Mouse (Mus musculus): ENCODE data around the gene Dtx2. TPM values are rescaled to one million over a fixed set of nuclear protein-coding genes. Genes with fewer than 3 reads are reported as not detected.

Dtx2 gene
- 100 to 1,000 TPM in 2 of 26 experiments, 10 to 100 TPM in 23, 1 to 10 TPM in 1; 7.0 to 116 (median 33.1) TPM for total RNA-seq (2018; cell fraction: chromatin; rRNA removed)
- total RNA-seq (2018; cell fraction: cytosol; rRNA removed): 10 to 100 TPM in 21 of 26 experiments, 1 to 10 TPM in 5; 7.6 to 49.8 (median 26.9) TPM
- 10 to 100 TPM in 24 of 26 experiments, 1 to 10 TPM in 2; 6.1 to 96.6 (median 29.1) TPM for total RNA-seq (2018; cell fraction: nucleus; rRNA removed)
- polyA plus RNA-seq (2018): 7.6 to 10.1 TPM (median 9.4 TPM) in 3 replicates

DNA sequence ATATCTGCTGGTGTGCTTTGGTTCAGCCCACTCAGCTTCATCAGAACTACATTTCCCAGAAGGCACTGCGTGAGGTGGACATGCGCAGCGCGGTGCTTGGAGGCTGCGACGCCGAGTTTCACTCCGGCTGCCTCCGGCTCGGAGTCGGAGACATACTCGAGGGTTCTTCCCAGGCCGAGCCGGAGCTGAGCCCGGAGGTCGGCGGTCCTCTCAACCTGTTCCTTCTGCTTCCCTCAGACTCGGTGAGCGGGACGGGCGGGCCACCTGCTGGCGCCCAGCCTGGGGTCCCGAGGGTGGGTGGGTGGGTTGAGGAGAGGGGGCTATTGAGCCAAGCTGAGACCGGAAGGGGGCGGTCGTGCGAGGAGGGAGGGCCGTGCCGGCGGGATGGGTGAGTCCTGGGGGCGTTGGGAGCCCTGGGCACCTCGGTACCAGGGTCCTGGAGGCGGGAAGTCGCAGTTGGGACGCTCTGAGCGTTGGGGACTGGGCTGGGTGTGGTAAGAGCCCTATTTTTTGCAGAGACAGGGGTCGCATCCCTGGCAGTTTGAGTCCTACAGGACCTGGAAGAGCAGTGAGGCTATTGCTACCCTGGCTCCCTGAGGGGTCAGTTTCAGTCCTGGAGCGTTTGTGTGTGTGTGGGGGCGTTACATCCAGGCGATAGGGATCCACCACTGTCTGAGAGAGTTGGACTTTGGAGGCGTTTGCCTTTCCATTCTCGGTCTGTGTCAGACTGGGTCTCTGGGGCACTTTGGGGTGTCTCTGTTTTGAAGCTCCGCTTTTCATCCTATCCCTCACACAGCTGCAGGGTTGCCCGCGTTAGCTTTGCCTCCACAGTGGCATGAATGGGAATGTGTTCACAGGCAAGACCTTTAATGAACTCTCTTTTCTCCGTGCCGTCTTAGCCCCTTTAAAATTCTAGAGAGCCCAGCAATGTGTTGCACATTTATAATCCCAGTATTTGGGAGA lies at the start of gene Dtx2:
Gene Dtx2, plus strand, starts transcription at position 76 of the 963 bp plus-strand sequence.
- Histone ChIP-seq H3K79me2 (ENCODE audit: inconsistent target) (peaks cover 17% of the 10 kb centered on the region; the same call in 1 of the 2 replicates), H3K4me3 (ENCODE audit: inconsistent target) (peak within 1 kb of the TSS; percentile 68), H3K36me3 (ENCODE audit: inconsistent target) (peaks cover 7% of the 10 kb centered on the region), H3K27ac (peak within 1 kb of the TSS; percentile 25)
- WGBS (ENCODE audit: missing documents): 2% methylated on average over 47 of the region's 47 CpGs

DNA sequence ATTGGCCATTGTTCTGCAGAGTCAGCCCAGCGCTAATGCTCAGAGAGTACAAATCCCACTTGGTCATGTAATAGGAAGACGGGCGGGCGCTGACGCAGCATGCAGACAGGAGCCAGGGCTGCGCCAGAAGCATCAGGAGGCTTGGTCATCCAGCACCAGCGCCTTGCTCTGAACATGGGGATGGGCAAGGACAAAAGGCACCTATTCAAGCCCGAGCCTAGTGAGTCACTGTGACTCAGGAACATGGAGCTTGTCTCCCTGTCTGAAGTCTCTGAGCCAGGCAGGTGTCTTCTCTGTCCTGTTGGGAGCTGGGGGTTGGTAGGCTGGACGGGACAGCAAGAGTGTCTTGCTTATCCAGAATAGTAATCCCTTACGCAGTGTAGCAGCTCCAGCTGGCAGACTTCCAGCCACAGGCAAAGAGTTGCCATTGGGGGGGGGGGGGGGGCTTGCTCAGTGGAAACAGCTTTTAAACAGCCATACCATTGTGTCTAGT lies 48.6 kb upstream of the Dtx2 start:
- H3K27ac ChIP-seq: no peak overlapping the region
- WGBS (ENCODE audit: missing documents): 92% methylated on average over 8 of the region's 10 CpGs
- no peaks in the 10 kb centered on the region for H3K36me3 ChIP-seq (ENCODE audit: inconsistent target)
- no peak overlapping the region for H3K4me3 ChIP-seq (ENCODE audit: inconsistent target)
- no peaks in the 10 kb centered on the region for H3K79me2 ChIP-seq (ENCODE audit: inconsistent target)

DNA sequence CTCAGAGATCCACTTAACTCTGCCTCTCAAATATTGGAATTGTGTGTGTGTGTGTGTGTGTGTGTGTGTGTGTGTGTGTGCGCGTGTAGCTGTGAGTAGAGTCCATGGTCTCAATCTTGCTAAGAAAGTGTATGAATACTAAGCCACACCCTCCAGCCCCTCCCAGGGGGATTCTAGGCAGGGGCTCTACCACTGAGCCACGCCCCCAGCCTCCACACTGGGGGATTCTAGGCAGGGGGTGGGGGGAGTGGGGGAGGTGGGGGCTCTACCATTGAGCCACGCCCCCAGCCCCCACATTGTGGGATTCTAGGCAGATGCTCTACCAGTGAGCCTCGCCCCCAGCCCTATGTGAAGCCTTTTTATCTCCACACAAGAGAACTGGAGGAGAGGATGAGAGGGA lies 48.0 kb upstream of the Dtx2 start:
- WGBS (ENCODE audit: missing documents): 94% methylated on average over 5 of the region's 5 CpGs

DNA sequence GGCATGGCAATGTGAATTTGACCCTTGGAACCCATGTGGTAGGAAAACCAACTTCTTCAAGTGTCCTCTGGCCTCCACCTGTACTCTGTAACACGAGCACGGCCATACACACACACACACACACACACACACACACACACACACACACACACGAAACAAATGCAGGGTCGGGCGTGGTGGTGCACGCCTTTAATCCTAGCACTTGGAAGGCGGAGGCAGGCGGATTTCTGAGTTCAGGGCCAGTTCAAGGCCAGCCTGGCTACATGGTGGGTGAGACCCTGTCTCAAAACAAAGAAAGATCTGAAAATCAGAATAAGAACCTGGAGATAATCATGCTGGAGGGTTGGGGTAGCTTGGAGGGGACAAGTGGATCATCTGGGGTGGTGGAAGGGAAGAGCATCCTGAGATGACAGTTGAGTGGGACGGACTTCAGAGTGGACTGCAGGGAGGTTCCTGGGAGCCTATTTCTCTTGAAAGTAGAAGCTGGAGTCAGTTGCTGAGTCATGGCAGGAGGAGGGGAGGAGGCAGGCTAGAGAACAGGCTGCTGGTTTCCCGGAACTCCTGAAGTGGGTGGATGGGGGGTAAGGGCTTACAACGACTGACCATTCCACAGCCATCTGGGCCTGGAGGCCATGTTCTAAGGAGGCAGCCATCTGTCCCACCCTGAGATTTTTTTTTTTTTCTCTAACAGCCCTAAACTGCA lies 43.7 kb upstream of the Dtx2 start:
- Histone ChIP-seq H3K36me3 (ENCODE audit: inconsistent target) (no peaks in the 10 kb centered on the region), H3K4me3 (ENCODE audit: inconsistent target) (no peak overlapping the region), H3K27ac (peak overlapping the region; percentile 48), H3K79me2 (ENCODE audit: inconsistent target) (no peaks in the 10 kb centered on the region)
- 74% methylated on average over 11 of the region's 11 CpGs for WGBS (ENCODE audit: missing documents)

More for the DNA sequence above, 48.0 kb upstream of the Dtx2 start:
- H3K79me2 ChIP-seq (ENCODE audit: inconsistent target): no peaks in the 10 kb centered on the region
- no peak overlapping the region for H3K4me3 ChIP-seq (ENCODE audit: inconsistent target)
- no peaks in the 10 kb centered on the region for H3K36me3 ChIP-seq (ENCODE audit: inconsistent target)
- H3K27ac ChIP-seq: no peak overlapping the region

DNA sequence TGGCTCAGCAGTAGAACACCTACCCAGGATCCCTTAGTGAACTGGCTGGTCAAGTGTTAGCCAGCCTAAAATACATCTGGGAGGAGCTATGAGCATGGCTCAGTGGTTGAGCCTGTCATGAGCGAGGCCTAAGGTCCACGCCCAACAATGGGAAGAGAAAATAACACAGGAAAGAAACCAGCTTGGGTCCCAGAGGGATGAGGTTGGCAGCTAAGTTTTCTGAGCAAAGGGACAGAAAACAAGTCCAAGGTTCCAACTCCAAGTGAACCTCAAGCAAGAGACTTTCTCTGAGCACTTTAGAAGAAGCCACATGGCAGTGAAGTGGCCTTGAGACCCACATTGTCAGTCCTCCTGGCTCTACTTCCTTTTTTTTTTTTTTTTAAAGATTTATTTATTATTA lies 42.9 kb upstream of the Dtx2 start:
- Histone ChIP-seq H3K4me3 (ENCODE audit: inconsistent target) (no peak overlapping the region), H3K79me2 (ENCODE audit: inconsistent target) (no peaks in the 10 kb centered on the region), H3K27ac (peak overlapping the region; percentile 48), H3K36me3 (ENCODE audit: inconsistent target) (no peaks in the 10 kb centered on the region)
- WGBS (ENCODE audit: missing documents): 83% methylated on average over 2 of the region's 2 CpGs

DNA sequence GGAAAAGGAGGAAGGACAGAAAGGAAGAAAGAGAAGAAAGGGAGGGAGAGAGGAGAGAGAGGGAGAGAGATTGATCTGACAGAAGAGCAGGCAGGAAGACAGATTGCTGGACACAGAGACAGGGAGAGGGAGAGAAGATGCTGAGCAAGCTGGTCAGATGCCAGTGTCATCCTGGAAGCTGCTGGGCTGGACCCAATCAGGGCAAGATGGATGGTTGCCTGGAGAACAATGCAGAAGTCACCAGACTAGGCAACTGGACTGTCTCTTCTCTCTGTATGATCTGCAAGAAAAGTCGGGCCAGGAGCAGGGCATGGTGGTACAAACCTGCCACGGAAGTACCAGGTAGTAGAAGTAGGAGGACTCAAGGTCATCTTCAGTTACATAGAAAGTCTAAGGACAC lies 41.8 kb upstream of the Dtx2 start:
- Histone ChIP-seq H3K79me2 (ENCODE audit: inconsistent target) (no peaks in the 10 kb centered on the region), H3K36me3 (ENCODE audit: inconsistent target) (no peaks in the 10 kb centered on the region), H3K27ac (peak overlapping the region; percentile 33), H3K4me3 (ENCODE audit: inconsistent target) (no peak overlapping the region)
- 100% methylated on average over 1 of the region's 2 CpGs for WGBS (ENCODE audit: missing documents)

DNA sequence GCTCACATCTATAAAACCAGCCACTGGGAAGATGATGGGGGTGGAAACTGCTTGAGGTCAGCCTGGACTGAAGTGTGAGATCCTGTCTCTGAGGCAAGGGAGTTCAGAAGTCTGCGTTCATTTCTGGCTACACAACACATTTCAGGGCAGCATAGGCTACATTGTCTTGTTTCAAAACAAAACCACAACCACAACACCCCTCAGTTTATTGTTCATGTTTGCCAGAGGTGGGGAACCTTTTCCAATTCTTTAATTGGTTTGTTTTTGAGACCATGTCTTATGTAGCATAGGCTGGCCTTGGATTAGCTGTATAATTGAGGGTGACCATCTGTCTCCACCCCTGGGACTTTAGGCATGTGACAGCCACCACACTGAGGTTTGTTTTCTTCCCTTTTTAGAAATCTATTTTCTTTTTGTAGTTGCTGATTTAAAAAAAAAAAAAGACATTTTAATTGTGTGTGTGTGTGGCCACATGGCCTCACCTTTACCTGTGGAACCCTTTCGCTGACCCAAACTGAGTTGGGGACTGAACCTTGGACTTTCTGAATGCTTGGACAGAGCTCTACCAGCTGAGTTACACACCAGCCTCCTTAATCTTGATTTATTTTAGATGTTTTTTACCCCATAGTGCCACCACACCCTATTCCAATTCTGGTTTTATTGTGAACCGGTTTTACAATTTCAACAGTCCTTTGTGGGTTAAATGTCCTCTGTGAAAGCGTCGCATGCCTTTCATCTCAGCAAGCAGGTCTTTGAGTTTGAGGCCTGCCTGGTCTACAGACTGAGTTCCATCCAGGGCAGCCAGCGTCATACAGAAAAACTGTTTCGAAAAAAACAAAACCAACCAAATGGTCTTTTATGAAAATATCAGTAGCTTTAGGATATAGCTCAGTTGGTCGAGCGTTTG lies 38.0 kb upstream of the Dtx2 start:
- H3K36me3 ChIP-seq (ENCODE audit: inconsistent target): no peaks in the 10 kb centered on the region
- peaks cover 13% of the 10 kb centered on the region for H3K79me2 ChIP-seq (ENCODE audit: inconsistent target)
- WGBS (ENCODE audit: missing documents): 72% methylated on average over 9 of the region's 9 CpGs
- H3K27ac ChIP-seq: peak overlapping the region; percentile 89
- no peak overlapping the region for H3K4me3 ChIP-seq (ENCODE audit: inconsistent target)

DNA sequence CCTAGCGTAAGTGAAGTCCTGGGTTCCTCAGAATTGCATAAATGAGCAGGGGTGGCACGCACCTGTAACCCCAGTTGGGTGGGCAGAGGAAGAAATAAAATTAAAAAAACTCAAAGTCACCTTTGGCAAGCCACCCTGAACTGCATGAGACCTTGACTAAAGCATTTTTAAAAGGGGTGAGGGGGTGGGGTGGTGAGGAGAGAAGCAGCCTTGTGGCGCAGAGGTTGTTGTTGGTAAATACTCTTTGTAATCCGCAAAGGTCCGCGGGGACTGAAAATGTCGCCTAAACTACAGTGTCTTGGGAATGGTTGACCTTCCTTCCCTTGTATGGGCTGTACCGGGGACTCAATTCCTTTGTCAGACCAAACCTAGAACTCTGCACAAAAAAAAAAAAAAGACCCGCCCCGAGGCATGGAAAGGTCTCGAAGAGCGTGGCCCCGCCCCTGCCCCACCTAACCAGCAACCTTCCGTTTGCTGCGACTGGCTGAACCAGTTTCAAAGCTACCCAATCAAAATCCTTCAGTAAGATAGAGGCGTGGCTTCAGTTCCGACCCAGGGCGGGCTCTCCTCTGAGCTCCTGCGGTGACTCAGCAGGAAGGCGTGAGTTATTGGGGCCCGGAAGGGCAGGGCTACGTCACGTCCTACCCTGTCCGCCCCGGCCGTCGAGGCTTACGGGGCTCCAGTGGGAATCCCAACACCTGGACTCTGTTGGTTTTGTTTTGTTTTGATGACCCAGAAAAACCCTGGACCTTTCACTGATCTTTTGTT lies 37.2 kb upstream of the Dtx2 start:
- no peaks in the 10 kb centered on the region for H3K36me3 ChIP-seq (ENCODE audit: inconsistent target)
- peak overlapping the region; percentile 89 for H3K27ac ChIP-seq
- peaks cover 16% of the 10 kb centered on the region for H3K79me2 ChIP-seq (ENCODE audit: inconsistent target)
- peak overlapping the region; percentile 19 for H3K4me3 ChIP-seq (ENCODE audit: inconsistent target)
- WGBS (ENCODE audit: missing documents): 5% methylated on average over 28 of the region's 28 CpGs

DNA sequence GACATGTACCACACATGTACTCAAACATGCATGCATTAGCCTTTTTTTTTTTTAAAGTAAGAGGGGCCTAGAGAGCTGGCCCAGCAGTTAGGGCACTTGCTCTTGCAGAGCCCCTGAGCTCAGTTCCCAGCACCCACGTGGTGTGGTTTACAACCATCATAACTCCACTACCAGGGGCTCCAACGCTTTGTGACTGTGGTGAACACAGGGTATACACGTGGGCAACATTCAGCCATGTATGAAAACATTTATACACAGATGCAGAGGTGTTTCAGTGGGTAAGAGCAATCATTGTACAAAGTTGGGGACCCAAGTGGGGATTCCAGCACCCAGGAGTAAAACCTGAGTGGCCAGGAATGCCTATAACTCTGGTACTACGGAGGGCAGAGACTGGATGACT lies 36.2 kb upstream of the Dtx2 start:
- no peaks in the 10 kb centered on the region for H3K36me3 ChIP-seq (ENCODE audit: inconsistent target)
- H3K4me3 ChIP-seq (ENCODE audit: inconsistent target): no peak overlapping the region
- H3K79me2 ChIP-seq (ENCODE audit: inconsistent target): peaks cover 16% of the 10 kb centered on the region
- 90% methylated on average over 4 of the region's 4 CpGs for WGBS (ENCODE audit: missing documents)
- peak overlapping the region; percentile 89 for H3K27ac ChIP-seq

DNA sequence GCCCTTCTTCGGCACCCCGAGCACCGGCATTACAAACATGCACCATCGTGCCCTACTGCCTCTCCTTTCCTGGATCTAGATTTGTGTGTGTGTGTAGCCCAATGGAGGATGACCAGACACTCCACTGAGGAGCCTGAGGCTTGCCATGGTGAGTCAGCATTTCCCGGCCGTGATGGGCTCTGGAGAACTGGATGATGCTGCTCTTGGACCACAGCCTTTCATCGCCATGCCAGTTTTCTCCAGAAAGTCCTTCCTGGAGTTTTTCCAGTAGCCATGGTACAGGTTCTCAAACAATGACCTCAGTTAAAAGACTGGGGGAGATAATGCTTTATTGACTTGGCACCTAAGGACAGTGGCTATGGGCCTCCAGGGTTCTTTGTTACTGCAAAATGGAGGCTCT lies 34.7 kb upstream of the Dtx2 start:
- Histone ChIP-seq H3K4me3 (ENCODE audit: inconsistent target) (no peak overlapping the region), H3K36me3 (ENCODE audit: inconsistent target) (no peaks in the 10 kb centered on the region), H3K27ac (no peak overlapping the region), H3K79me2 (ENCODE audit: inconsistent target) (peaks cover 16% of the 10 kb centered on the region)
- WGBS (ENCODE audit: missing documents): 84% methylated on average over 6 of the region's 7 CpGs

DNA sequence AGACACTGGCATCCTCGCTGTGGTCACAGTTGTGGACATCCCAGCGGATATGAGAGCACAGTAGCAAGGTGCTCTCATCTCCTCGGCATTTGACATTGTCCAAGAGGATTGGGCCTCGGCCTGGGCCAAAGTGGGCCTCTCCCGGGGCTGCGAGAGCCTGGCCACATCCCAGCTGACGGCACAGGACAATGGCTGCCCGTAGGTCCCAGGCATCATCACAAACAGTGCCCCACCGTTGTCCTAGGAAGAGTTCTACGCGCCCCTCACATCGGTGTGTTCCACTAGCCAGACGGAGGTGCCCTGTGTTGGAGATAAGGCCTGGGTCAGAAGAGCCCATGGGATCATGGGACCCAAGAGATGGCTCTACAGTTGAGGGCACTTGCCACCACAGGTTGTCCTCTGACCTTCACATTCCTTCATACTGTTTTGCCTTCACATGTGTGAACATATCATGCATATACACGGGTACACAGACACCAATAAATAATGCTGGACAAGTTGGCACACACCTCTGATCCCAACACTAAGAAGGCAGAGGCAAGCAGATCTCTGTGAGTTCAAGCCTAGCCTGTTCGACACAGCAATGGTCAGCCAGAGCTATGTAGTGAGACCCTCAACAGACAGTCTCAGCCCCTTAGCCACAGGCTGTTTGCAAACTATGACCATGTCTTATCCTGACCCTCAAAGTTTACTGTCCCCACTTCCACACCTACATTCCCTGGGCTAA lies 33.5 kb upstream of the Dtx2 start:
- H3K27ac ChIP-seq: peak overlapping the region; percentile 99
- 94% methylated on average over 15 of the region's 15 CpGs for WGBS (ENCODE audit: missing documents)
- peak overlapping the region; percentile 61 for H3K4me3 ChIP-seq (ENCODE audit: inconsistent target)
- no peaks in the 10 kb centered on the region for H3K36me3 ChIP-seq (ENCODE audit: inconsistent target)
- H3K79me2 ChIP-seq (ENCODE audit: inconsistent target): peaks cover 16% of the 10 kb centered on the region

DNA sequence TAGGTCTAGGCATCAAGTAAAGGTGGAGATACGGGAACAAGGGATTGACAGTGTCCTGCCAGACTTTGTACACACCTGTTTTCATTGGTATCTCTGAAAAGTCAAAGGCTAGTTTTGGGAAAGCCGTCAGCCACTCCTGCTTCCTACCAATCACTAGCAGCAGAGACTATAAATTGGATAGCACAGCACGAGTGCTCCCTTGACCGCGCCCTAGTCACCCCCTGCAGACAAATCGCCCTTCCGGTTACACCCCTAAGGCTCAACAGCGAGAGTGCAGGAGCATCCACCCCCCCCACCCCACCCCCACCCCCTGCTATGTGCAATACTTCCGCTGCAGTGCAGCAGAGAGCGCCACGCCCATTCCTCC lies 32.5 kb upstream of the Dtx2 start:
- Histone ChIP-seq H3K4me3 (ENCODE audit: inconsistent target) (peak overlapping the region; percentile 61), H3K79me2 (ENCODE audit: inconsistent target) (peaks cover 16% of the 10 kb centered on the region), H3K27ac (peak overlapping the region; percentile 99), H3K36me3 (ENCODE audit: inconsistent target) (no peaks in the 10 kb centered on the region)
- 0% methylated on average over 10 of the region's 11 CpGs for WGBS (ENCODE audit: missing documents)
